Mouse (Mus musculus): ENCODE results near the gene Ednra.

The Ednra gene

DNA sequence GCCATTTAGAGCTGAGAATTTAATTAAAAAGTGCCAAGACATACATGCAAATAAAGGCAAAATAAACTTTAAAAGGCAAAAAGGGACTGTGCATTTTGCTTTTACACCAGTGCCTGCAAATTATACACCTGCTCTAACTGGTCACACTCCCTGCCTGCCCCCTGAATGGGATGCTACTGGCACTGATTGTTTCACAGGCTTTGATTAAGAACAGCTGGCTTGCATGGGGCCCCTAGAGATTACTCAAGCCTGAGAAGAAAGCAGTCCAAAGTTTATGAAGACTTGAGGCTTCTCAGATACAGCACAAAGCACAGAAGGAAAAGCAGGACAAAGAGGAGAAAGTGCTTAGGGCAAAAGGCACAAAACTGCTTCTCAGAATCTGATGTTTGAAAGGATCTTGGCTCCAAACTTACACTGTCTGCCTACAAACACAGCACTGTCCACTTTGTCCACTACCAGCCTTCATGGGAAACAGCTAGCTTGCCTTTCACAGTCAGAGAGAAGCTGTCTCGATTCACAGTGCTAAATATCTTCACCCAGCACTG, 73.5 kb downstream of the Ednra start:
- DNase-seq (ENCODE audit: low read depth, low spot score), result no peak

DNA sequence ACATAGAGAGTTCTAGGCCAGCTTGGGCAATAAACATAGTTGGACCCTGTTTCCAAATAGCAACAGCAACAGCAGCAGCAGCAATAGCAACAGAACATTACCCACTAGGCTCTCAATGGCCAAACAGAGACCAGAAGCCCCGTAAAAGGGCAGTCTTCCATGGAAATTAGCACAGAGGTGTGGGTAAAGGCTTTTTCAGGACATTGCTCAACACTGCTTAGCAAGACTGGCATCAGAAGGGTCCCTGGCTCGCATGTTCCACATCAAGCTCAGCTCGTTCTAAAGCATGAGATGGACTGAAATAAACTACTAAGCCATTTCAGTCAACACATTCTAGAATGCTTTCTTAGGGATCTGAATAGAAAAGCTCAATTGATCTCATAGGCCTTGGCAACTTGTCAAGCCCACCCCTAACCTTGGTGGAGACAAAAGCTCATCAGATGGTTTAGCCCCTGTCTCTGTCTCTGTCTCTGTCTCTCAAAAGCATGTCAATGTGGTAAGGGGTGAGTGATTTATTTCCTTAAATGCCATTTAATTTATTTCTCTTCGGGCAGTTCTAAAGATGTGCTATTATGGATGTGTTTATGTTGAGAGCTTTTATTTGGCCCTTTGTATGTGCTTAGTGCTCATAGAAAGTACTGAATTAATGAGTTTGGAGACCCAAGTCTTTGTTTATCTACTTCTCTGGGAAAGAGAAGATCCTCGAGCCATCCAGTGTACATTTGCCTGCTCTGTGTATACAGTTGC, 84.0 kb downstream of the Ednra start:
- no peak for DNase-seq (ENCODE audit: low read depth, low spot score)

DNA sequence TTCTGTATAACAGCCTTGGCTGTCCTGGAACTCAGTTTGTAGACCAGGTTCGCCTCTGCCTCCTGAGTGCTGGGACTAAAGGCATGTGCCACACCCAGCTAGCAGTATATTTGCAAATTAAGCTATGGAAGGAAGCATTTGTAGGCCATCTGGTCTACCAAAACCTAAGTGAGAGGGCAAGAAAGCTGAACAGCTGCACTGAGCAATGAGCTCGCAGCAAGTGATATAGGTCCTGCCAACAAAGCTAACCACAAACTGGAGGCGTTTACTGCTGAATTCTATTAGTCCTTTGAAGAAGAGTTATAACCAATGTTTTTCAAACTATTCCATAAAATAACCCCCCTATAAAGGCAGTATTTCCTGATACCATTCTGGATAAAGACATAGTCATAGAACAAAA, 86.7 kb downstream of the Ednra start:
- no peak for DNase-seq (ENCODE audit: low read depth, low spot score)

DNA sequence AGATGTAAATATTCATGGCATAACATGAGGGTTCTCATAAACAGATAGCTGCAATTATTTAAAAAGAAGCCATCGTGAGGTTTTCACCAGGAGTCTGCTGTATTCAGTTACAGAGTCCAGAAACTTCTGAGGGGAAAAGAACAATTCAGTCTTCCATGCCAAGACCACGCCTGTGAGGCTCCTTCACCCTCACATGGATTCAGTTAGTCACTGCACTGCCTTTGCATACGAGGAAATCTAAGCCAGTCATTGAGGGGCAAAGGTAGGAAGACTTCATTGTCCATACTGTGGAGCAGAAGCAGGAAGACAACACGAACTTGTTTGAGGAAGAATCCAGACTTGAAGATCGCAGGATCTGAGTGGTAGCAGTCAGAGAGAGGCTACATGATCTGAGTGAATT, 90.2 kb downstream of the Ednra start:
- DNase-seq (ENCODE audit: low read depth, low spot score), result no peak

DNA sequence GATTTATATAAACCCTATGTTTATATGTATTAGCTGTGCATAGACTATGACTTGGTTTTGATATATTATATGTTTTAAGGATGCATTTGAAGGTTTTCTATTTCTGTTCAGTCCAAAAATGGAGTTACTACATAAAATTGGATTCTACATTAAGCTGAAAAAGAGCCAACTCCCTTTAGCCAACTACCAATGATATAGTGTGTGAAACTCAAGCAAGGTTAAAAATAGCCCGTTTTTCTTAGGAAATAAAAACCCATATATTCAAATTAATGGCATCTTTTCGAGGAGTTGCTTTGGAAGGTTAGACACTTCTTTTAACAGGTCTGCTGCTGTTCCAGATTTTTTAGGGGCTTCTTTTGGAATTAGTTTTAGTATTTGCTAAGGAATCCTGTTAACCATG, 91.1 kb downstream of the Ednra start:
- no peak for DNase-seq (ENCODE audit: low read depth, low spot score)

DNA sequence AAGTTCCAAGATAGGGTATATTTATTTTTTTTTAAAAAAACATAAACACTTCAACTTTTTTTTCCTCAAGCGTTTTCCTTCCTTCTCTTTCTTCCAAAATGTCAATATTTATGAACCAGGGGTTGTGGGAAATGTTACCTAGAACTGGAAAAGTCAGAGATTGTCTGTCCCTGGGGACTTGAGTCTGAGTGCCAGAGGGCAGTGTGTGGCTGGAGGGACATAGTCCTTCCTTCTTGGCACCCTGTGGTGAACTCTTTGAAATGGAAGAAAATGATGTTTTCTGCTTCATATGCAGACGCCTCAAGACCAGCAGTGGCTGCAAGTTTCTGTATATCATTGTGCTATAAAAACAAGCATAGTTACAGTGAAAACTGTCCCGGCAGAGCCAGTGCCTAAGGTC, 93.6 kb downstream of the Ednra start:
- no peak for DNase-seq (ENCODE audit: low read depth, low spot score)

DNA sequence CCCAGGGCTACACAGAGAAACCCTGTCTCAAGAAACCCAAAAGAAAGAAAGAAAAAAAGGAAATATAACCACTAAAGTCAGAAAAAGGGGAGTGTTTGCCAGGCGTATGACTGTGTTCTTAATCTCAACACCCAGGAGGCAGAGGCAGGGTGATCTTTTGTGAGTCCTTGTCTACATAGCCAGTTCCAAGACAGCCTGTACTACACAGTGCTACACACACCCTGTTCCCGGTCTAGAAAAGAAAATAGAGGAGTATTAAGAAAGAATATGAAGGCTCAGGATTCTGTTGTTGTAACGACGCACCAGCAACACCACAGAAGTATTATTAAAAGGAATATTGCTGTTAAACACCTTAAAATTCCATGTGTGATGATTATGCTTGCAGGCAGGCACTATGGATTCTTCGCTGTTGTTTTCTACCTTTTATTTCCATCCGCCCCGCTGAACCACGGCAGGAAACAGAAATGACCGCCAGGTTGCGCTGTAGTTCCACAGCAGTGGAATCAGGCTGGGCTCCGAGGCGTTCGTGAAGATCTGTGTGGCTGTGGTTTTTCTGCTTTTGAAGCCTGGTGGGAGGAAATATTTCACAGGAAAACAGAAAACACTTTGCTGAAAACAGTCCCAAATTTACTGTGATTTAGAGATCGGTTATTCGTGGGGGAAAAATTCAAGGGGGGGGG, 94.3 kb downstream of the Ednra start:
- peak; percentile 61 for DNase-seq (ENCODE audit: low read depth, low spot score)

DNA sequence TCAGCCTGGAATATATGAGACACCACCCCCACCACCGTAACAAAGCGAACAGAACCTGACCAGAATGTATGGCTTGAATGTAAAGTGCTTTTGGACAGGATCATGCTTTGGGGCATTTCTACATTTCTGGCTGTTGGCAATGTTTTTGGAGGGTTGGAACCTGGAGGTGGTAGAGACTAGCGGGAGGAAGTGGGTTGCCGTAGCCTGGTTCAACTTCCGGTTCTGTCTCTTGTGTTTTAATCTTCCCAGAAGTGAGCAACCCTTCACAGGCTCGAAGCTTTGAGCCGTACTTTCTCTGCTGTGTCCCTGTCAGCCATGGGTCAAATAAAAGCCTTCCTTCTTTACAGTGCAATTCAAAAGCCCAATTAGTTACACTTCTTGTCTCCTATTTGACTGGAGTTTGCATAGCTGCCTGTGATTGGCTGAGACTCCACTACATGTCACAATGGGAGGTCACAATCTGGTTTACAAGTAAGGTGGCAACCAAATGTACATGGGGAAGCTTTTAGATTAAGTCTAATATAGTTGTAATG, 100.5 kb downstream of the Ednra start:
- DNase-seq (ENCODE audit: low read depth, low spot score), result no peak

DNA sequence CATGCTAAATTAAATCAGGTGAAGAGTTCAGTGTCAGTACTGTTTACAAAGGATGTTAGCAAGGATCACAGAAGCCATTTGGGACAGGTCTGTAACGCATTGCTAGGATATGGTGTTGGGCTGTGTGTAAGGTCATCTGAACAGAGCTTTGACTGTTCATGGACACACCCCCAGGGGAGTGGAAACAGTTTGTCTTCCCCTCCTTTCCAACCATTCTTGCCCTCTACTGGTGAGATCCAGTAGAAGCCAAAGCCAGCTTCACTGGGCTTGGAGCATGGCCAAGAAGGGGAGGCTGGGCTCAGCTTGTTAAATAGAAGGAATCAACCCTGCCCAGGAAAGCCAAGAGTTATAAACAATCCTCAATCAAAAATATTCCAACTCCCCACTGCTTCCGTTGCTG, 106.3 kb downstream of the Ednra start:
- peak; percentile 28 for DNase-seq (ENCODE audit: low read depth, low spot score)
